Mouse (Mus musculus) kidney, adult 2 months (tissue): Measurements from ENCODE around the gene Rpl36.

Source experiments
- CTCF ChIP-seq: fragments of 200-500 bp; conservative IDR thresholded peaks from 2 replicates; pipeline ENCODE4 v1.5.1; 2011; ENCODE audit warnings: low read depth, mild to moderate bottlenecking, control low read depth, low read length, moderate library complexity, mixed read lengths; ENCODE audit not compliant: insufficient read depth, insufficient read length
- POLR2A ChIP-seq: fragments of 200-500 bp; IDR thresholded peaks from one replicate; pipeline ENCODE4 v1.6.1; 2011; ENCODE audit warnings: low read depth, low read length, control low read depth

GRCm38 (mm10) chr17:56609452-56610171, 3.6 kb upstream of the Rpl36 start, which contains the start of gene 2410015M20Rik:
- TF ChIP-seq CTCF (peak; percentile 54), POLR2A (peak; percentile 74)
